Mouse (Mus musculus): ENCODE measurements around the gene Wrb.
"Not testable (repeated sequence)": the region's sequence is repeated elsewhere in the genome, so short reads cannot be mapped to it uniquely, and the experiment has no call there.

DNA sequence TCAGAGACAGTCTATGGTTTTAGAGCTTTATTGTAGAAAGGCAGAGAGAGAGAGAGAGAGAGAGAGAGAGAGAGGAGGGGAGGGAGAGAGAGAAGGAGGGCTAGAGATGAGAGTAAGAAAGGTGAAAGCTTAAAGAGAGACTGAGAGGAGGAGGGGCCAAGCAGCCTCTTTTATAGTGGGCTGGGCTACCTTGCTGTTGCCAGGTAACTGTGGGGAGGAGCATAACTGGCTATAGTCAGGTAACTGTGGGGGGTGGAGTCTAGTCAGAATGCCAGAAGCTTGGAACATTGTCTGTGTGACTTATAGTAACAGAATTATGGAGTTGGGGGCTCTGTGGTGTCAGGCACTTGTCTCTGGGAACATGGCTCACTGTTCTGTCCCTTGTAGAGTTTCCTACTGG lies 47.4 kb upstream of the Wrb start:
- not testable (repeated sequence) for TF ChIP-seq CTCF (IDR thresholded peaks at IDR 0.05; ENCODE audit: low read depth, low read length); POLR2A (IDR thresholded peaks at IDR 0.05; ENCODE audit: insufficient read depth, low read length); EP300 (IDR thresholded peaks at IDR 0.05; ENCODE audit: insufficient read depth, low read depth, low read length)
